Mouse (Mus musculus) adrenal gland, postnatal 14 days (tissue): ENCODE measurements around the gene Abl2. TPM values are rescaled to one million over a fixed set of nuclear protein-coding genes. Genes with fewer than 3 reads are reported as not detected.

Source experiments
- DNase-seq: peaks from one replicate; pipeline ENCODE4 v3.0.0; 2021; ENCODE audit warnings: mixed read lengths
- total RNA-seq: library from RNA; stranded (reverse); gene quantifications from 2 replicates; pipeline ENCODE4 v1.2.3, GENCODE M21; 2021

Gene Abl2
- total RNA-seq, 1 experiment from 2014 or later = 19.9 TPM

GRCm38 (mm10) chr1:156671921-156672320 lies 113.3 kb downstream of the Abl2 start:
- no peak for DNase-seq

GRCm38 (mm10) chr1:156672720-156673475 lies 114.3 kb downstream of the Abl2 start:
- no peak for DNase-seq

- DNase-seq = peak; percentile 64
Measured at GRCm38 (mm10) chr1:156673476-156674194, 115.0 kb downstream of the Abl2 start.

GRCm38 (mm10) chr1:156674195-156675000 lies 115.8 kb downstream of the Abl2 start, which contains the start of gene Tor3a:
TSS of gene Tor3a (minus strand) at chr1:156674356.
- peak; percentile 90 for DNase-seq

- DNase-seq = peak; percentile 75
Measured at GRCm38 (mm10) chr1:156676171-156676570, 117.6 kb downstream of the Abl2 start.

- DNase-seq = no peak
Measured at GRCm38 (mm10) chr1:156676596-156676995, 118.0 kb downstream of the Abl2 start.

- no peak for DNase-seq
Measured at GRCm38 (mm10) chr1:156677230-156677629, 118.6 kb downstream of the Abl2 start.

GRCm38 (mm10) chr1:156679599-156679998 lies 121.0 kb downstream of the Abl2 start:
- no peak for DNase-seq

GRCm38 (mm10) chr1:156686025-156686661 lies 127.6 kb downstream of the Abl2 start:
- no peak for DNase-seq

Other genes starting within 250 kb of the Abl2 start
- gene Nphs2, start 248.1 kb upstream of the Abl2 start, total RNA-seq = 0.23 TPM in 1 of 2 replicates, not detected in the other
- gene Gm2000, start 192.7 kb upstream of the Abl2 start, total RNA-seq = 602 and 698 TPM in 2 replicates
- gene Axdnd1, start 137.6 kb upstream of the Abl2 start, total RNA-seq = 2.7 and 3.3 TPM in 2 replicates
- 623 and 656 TPM in 2 replicates for gene Soat1, start 84.5 kb upstream of the Abl2 start, total RNA-seq
- 41.3 and 41.6 TPM in 2 replicates for gene Gm10031, start 34.8 kb upstream of the Abl2 start, total RNA-seq
- 10.6 and 13.8 TPM in 2 replicates for gene Tor3a, start 115.6 kb downstream of the Abl2 start, total RNA-seq
- gene Fam20b, start 160.3 kb downstream of the Abl2 start, total RNA-seq = 40.7 and 42.9 TPM in 2 replicates